In genomic region chr6:42380416-42381144, GRCm38 (mm10) we compare ENCODE assay signal across 9 mouse cellular contexts. TPM values are rescaled to one million over a fixed set of nuclear protein-coding genes. Genes with fewer than 3 reads are reported as not detected.
DNase-seq lines count a peak whose midpoint lies in the region; ATAC-seq and TF ChIP-seq lines count a peak whose summit lies in the region.
"Had no signal": no experiment of that assay in that cellular context is flagged by ENCODE, and none has a peak within 500 bp of the region (broad histone marks: within the 10 kb centered on the region; RNA-seq: fewer than 3 reads in every experiment).

No protein-coding gene starts in this region.

- peaks cover 25% of the 10 kb centered on the region for H3K4me1 ChIP-seq in heart, embryonic 16.5 days (ENCODE audit: control insufficient read depth, insufficient read depth, low read length)
- peaks cover 0 to 3% of the 10 kb centered on the region in 2 experiments; a peak in 1 of 4 replicates for H3K4me1 ChIP-seq in liver, embryonic 14.5 days (replicated peaks; ENCODE audit: control insufficient read depth in 2 of 2, insufficient read depth in 2 of 2, low read length in 1 of 2)

- H3K4me2 ChIP-seq in heart, embryonic 16.5 days (ENCODE audit: low read depth, low read length), result no peak overlapping the region
- no peak overlapping the region for H3K4me2 ChIP-seq in liver, embryonic 14.5 days (ENCODE audit: low read depth)
- H3K4me2 ChIP-seq: liver, embryonic 13.5 days had no signal

- DNase-seq in heart, adult 11 months, result peak; percentile 88
- DNase-seq in heart, adult 9 months (ENCODE audit: low spot score in 2 of 2), result no peak
- peak; percentile 62 to 76 for DNase-seq in cerebellum, postnatal 10 days
- DNase-seq in liver, embryonic 14.5 days (ENCODE audit: low read depth in 3 of 3, low spot score in 3 of 3), result peak in 1 of 3 experiments; percentile 2
- DNase-seq in thymus, postnatal 10 days (ENCODE audit: low spot score in 2 of 2), result peak; percentile 36 to 58
- DNase-seq in gastrocnemius, postnatal 25 days, result no peak
- DNase-seq: liver, embryonic 13.5 days had no signal

- ATAC-seq in CD4-positive, CD25-positive, alpha-beta regulatory T cell, adult 4 months, result peak; percentile 77
- ATAC-seq in heart, embryonic 16.5 days (replicated peaks; ENCODE audit: extremely low read depth, insufficient read depth, low FRiP score), result no peak
- ATAC-seq in liver, embryonic 14.5 days (ENCODE audit: insufficient read depth), result no peak

- H3K36me3 ChIP-seq in heart, embryonic 16.5 days (ENCODE audit: control insufficient read depth, insufficient read depth), result no peaks in the 10 kb centered on the region
- H3K36me3 ChIP-seq in liver, embryonic 14.5 days (replicated peaks; ENCODE audit: control insufficient read depth, insufficient read depth, low read depth), result no peaks in the 10 kb centered on the region
- H3K36me3 ChIP-seq: liver, embryonic 13.5 days had no signal

- no peak for TF ChIP-seq EP300 in liver, embryonic 14.5 days (IDR thresholded peaks at IDR 0.05; ENCODE audit: low read depth)

- H3K27me3 ChIP-seq in heart, embryonic 16.5 days (ENCODE audit: control insufficient read depth, insufficient read depth, low read length), result no peaks in the 10 kb centered on the region
- H3K27me3 ChIP-seq in liver, embryonic 14.5 days (ENCODE audit: control insufficient read depth, insufficient read depth, low read length), result no peaks in the 10 kb centered on the region
- H3K27me3 ChIP-seq: liver, embryonic 13.5 days had no signal

- H3K27ac ChIP-seq in heart, embryonic 16.5 days (ENCODE audit: low read length), result peak overlapping the region; percentile 25; the same call in 1 of the 2 replicates
- H3K27ac ChIP-seq in liver, embryonic 14.5 days, result no peak overlapping the region
- H3K27ac ChIP-seq: liver, embryonic 13.5 days had no signal

- no peak overlapping the region for H3K9ac ChIP-seq in heart, embryonic 16.5 days (ENCODE audit: low read length)
- no peak overlapping the region for H3K9ac ChIP-seq in liver, embryonic 14.5 days (replicated peaks)
- H3K9ac ChIP-seq: liver, embryonic 13.5 days had no signal

- no peaks in the 10 kb centered on the region for H3K9me3 ChIP-seq in heart, embryonic 16.5 days (replicated peaks; ENCODE audit: control insufficient read depth, low read length)
- H3K9me3 ChIP-seq in liver, embryonic 14.5 days (ENCODE audit: control insufficient read depth, low read length), result no peaks in the 10 kb centered on the region
- H3K9me3 ChIP-seq: liver, embryonic 13.5 days had no signal

- TF ChIP-seq CTCF in liver, embryonic 14.5 days (IDR thresholded peaks at IDR 0.05; ENCODE audit: low read depth), result peak; percentile 73

- 26% methylated on average over 8 of the region's 8 CpGs for WGBS in heart, embryonic 16.5 days
- WGBS in liver, embryonic 14.5 days (ENCODE audit: insufficient replicate concordance), result 28% methylated on average over 8 of the region's 8 CpGs

- no peak overlapping the region for H3K4me3 ChIP-seq in heart, embryonic 16.5 days (ENCODE audit: low read length)
- H3K4me3 ChIP-seq in liver, embryonic 14.5 days (ENCODE audit: insufficient read depth in 1 of 2, low read depth in 2 of 2, low read length in 2 of 2), result no peak overlapping the region
- H3K4me3 ChIP-seq: liver, embryonic 13.5 days had no signal

RNA-seq across cellular contexts. Expression of gene Epha1, which starts 7.5 kb away (rescaled TPM):
- 1 to 10 TPM in 1 of 2 experiments, under 1 TPM in 1; 0.98 to 1.2 TPM for polyA plus RNA-seq in CD4-positive, CD25-positive, alpha-beta regulatory T cell, adult 4 months (2017; shearing (Covaris generic))
- 1.9 and 2.9 TPM in 2 replicates for polyA plus RNA-seq in heart, embryonic 16.5 days (2015; fragmentation: Nextera tagmentation; extraction: Ambion mirVana)
- polyA plus RNA-seq in liver, embryonic 14.5 days (2012; rRNA removed), result 3.5 and 4.0 TPM in 2 replicates
- 1.4 and 1.7 TPM in 2 replicates for polyA plus RNA-seq in liver, embryonic 14.5 days (2014; fragmentation: Nextera tagmentation; extraction: Ambion mirVana)
- total RNA-seq in gastrocnemius, postnatal 25 days (2021), result under 1 TPM; 0.15 to 0.32 TPM

RNA-seq across cellular contexts. Expression of gene Tas2r143, which starts 19.5 kb away (rescaled TPM):
- polyA plus RNA-seq in CD4-positive, CD25-positive, alpha-beta regulatory T cell, adult 4 months (2017; shearing (Covaris generic)), result not detected
- polyA plus RNA-seq in heart, embryonic 16.5 days (2015; fragmentation: Nextera tagmentation; extraction: Ambion mirVana), result not detected in 2 replicates
- polyA plus RNA-seq in liver, embryonic 14.5 days (2012; rRNA removed), result not detected in 2 replicates
- polyA plus RNA-seq in liver, embryonic 14.5 days (2014; fragmentation: Nextera tagmentation; extraction: Ambion mirVana), result not detected in 2 replicates
- total RNA-seq in gastrocnemius, postnatal 25 days (2021), result not detected
- polyA plus RNA-seq: liver, embryonic 13.5 days had no signal

RNA-seq across cellular contexts. Expression of gene Tas2r135, which starts 24.7 kb away (rescaled TPM):
- polyA plus RNA-seq in CD4-positive, CD25-positive, alpha-beta regulatory T cell, adult 4 months (2017; shearing (Covaris generic)), result not detected
- not detected in 2 replicates for polyA plus RNA-seq in heart, embryonic 16.5 days (2015; fragmentation: Nextera tagmentation; extraction: Ambion mirVana)
- polyA plus RNA-seq in liver, embryonic 14.5 days (2012; rRNA removed), result not detected in 2 replicates
- polyA plus RNA-seq in liver, embryonic 14.5 days (2014; fragmentation: Nextera tagmentation; extraction: Ambion mirVana), result not detected in 2 replicates
- not detected for total RNA-seq in gastrocnemius, postnatal 25 days (2021)
- polyA plus RNA-seq: liver, embryonic 13.5 days had no signal

RNA-seq across cellular contexts. Expression of gene Zyx, which starts 31.1 kb away (rescaled TPM):
- polyA plus RNA-seq in CD4-positive, CD25-positive, alpha-beta regulatory T cell, adult 4 months (2017; shearing (Covaris generic)), result 10 to 100 TPM; 37.2 to 50.6 TPM
- 152 and 159 TPM in 2 replicates for polyA plus RNA-seq in heart, embryonic 16.5 days (2015; fragmentation: Nextera tagmentation; extraction: Ambion mirVana)
- polyA plus RNA-seq in liver, embryonic 14.5 days (2012; rRNA removed), result 26.7 and 27.7 TPM in 2 replicates
- 30.2 and 36.5 TPM in 2 replicates for polyA plus RNA-seq in liver, embryonic 14.5 days (2014; fragmentation: Nextera tagmentation; extraction: Ambion mirVana)
- total RNA-seq in gastrocnemius, postnatal 25 days (2021), result 10 to 100 TPM; 28.8 to 32.3 TPM

RNA-seq across cellular contexts. Expression of gene Tas2r126, which starts 53.8 kb away (rescaled TPM):
- polyA plus RNA-seq in CD4-positive, CD25-positive, alpha-beta regulatory T cell, adult 4 months (2017; shearing (Covaris generic)), result not detected
- polyA plus RNA-seq in heart, embryonic 16.5 days (2015; fragmentation: Nextera tagmentation; extraction: Ambion mirVana), result not detected in 2 replicates
- polyA plus RNA-seq in liver, embryonic 14.5 days (2012; rRNA removed), result not detected in 2 replicates
- not detected in 2 replicates for polyA plus RNA-seq in liver, embryonic 14.5 days (2014; fragmentation: Nextera tagmentation; extraction: Ambion mirVana)
- not detected for total RNA-seq in gastrocnemius, postnatal 25 days (2021)
- polyA plus RNA-seq: liver, embryonic 13.5 days had no signal

Comparison
In these comparisons a context has a peak if more than half of its experiments do, and no peak if none do; other contexts are left out.
1. DNase-seq: peak in heart, adult 11 months (single experiment), cerebellum, postnatal 10 days (2 of 2) and thymus, postnatal 10 days (2 of 2); none in heart, adult 9 months (0 of 2) and gastrocnemius, postnatal 25 days (single experiment).